Mouse (Mus musculus): ENCODE data around the gene Gipc1. TPM values are rescaled to one million over a fixed set of nuclear protein-coding genes. Genes with fewer than 3 reads are reported as not detected.

Gene Gipc1
- total RNA-seq, 2 experiments from 2014 or later = 52.1 to 59.2 TPM

DNA sequence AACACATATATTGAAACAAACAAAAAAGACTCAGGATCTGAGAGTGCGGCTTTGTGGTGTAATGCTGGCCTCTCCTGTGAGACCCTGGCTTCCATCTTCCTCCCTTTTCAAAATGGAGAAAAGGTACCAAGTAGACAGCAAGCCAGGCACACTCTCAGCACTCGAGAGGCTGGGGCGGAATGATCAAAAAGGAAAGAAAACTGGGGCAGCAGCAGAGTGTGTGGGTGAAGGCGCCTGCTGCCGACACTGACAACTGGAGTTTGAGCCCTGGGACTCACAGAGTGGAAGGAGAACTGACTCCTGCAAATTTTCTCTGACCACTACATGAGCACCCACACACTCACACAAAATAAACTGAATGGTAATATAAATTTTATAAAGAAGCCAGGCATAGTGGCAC lies 22.0 kb downstream of the Gipc1 start:
- DNase-seq (ENCODE audit: low spot score in 2 of 2) = peak in 1 of 2 experiments; percentile 61

DNA sequence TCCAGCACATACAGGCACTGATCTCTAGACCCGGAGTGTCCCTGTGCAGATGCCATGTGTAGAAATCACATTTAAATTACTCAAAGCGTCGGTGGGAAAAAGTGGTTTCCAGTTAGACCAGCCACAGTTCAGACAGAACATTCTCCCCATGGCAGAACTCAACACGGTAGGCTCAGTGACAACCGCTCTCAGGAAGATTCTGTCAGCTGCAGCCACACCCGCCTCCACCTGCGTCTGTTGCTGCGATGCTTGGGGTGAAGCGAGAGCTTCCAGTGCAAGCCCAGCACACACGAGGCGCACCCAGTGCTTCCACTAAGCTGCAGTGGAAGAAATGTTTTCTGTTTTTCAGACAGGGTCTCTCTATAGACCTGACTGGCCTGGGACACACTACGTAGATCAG lies 27.4 kb downstream of the Gipc1 start:
- DNase-seq (ENCODE audit: low spot score in 2 of 2) = peak in 1 of 2 experiments; percentile 56

DNA sequence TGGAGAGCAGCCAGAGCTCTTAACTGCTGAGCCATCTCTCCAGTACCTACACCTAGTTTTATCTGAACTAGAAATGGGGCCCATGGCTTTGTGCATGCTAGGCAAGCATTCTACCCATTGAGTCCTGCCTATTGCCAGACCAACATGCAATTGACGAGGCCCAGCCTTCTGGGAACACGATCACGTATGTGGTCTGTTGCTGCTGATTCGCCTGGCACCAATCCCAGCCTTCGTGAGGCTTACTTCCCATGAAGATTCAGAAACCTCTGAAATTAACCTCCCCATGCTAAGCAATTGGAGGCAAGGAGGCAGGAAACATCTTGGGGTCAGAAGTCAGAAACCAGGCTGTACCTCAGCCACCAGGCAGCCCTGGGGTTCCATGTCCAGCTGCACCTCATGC lies 28.1 kb downstream of the Gipc1 start:
- no peak for DNase-seq (ENCODE audit: low spot score in 2 of 2)

DNA sequence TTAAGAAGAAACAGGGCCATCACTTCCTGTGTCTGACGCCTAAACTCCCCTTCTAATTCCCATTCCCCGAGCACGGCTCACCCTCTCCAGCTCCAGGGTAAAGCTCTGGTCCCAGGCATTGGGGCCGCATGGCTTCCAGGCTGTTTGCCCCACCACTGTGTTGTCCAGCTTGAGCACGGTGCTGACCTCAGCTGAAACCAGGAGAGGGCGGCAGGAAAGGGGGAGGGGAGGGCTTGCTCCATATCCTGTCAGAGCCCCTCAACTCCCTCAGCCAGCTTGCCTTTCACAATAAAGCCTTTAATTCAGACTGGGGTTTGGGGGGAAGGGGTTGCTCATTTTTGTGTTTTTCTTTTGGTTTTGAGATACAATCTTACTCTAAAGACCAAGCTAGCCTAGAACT lies 28.6 kb downstream of the Gipc1 start:
- no peak for DNase-seq (ENCODE audit: low spot score in 2 of 2)

DNA sequence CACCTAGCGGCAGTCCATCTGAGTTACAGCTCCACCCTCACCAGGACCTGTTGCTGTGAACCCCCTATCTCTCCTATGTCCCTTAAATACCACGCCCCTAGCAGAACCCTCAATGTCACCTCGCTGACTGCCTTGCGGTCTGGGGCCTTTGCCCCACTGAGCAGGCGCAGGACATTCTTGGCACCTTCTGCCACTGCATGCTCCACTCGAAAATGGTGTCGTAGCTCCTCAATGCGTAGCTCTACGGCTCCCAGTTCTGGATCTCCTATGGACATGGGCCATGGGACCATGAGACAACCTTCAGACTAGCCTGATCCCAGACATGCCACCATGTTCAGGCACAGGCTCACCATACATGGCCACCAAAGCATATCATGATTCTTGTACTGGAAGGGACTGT lies 32.0 kb downstream of the Gipc1 start:
- DNase-seq (ENCODE audit: low spot score in 2 of 2) = no peak

DNA sequence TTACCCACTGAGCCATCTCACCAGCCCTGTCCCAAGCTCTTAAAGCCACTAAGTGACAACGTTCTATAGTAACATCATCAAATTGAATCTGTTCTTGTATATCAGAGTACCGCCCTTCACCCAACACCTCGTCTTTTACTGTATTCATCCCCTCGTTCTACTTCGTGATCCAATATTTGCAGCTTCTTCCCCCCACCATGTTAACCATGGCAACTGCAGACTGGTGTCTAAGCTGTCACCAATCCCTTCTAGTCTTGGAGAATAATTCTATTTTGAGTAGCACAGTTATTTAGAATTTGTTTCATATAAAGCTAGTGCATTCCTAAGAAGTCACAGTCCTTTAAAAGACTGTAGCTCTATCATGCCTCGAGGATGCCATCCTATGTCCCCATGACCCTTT lies 36.8 kb downstream of the Gipc1 start:
- no peak for DNase-seq (ENCODE audit: low spot score in 2 of 2)

DNA sequence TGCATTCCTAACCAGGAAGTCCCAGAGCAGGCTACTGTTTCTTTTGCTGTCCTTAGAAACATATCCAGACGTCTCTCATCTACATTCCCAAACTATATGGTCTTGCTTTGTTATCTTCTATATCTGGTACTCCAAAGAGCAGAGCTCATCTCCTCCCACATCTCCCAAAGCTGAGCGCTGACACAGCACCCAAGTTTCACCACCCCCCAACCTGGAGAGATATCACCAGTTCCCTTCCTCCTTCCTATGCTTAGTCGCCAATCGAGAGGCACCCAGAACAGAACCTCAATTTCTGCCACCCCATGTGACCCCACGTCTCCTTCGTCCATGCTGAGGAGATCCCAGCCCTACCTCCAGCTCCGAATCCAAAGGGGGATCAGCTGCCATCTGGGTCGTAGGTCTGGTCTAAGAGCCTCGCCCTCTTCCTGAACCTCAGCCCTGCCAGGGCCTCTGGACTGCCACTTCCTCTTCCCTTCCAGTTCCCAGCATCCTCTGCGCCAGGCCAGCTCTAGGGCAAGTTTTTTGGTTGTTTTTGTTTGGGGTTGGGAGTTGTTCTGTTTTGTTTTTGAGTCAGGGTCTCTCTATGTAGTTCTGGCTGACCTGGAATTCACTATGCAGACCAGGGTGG lies 41.2 kb downstream of the Gipc1 start:
- no peak for DNase-seq (ENCODE audit: low spot score in 2 of 2)

DNA sequence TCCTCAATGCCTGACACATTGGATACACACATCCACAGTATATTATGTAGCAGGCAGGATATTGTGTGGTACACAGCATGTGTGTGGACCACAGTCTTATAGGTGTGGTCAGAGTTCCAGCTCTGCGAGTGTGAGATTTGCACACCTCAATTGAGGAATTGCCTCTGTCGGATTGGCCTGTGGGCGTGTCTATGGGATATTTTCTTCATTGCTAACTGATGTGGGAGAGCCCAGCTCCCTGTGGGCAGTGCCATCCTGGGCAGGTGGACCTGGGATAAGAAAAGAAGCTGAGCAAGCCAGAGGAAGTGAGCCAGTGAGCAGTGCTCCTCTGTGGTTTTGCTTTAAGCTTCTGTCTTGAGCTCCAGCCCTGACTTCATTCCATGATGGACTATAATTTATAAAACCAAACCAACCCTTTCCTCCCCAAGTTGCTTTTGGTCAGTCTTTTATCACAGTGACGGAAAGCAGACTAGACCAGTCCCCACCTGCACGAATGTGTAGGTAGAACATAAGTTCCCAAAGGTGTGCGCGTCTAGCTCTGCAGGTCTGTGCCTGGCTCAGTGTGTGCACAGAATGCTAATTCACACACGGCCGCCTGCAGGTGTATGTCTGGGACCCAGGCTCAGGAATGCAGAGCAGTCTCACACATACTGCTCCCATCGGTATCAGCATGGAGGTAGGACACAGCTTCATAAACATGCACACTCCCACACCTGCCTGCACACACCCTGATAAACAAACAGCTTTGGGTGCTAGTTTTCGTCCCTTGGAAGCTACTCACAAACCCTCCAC lies 42.1 kb downstream of the Gipc1 start:
- DNase-seq (ENCODE audit: low spot score in 2 of 2) = no peak

DNA sequence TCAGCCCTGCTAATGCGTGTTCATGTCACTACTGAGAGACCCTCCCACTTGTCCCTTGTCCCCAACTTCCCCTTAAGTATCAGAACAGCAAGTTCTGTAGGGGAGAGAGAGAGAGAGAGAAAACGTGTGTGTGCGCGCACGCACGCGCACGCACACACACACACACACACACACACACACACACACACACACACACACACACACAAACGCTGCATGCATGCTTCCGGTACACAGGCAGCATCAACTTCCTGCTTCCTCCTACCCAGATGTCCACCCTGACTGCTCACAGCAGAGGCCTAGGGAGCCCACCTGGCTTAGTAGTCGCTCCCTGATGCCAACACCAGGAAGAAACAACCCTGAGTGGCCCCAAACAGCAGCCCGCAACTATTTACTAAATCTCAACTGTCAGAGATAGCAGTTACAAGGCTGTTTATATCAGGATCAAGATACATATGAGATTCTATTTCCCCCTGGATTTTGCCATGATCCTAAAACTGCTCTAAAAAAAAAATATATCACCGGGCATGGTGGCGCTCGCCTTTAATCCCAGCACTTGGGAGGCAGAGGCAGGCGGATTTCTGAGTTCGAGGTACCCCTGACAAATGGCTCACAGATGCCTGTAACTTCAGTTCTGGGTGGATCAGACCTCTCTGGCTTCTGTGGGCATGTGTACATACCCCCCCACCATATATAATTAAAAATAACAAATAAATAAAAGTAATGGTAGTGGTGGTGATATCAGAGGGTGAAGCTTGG lies 43.1 kb downstream of the Gipc1 start:
- DNase-seq (ENCODE audit: low spot score in 2 of 2) = no peak

DNA sequence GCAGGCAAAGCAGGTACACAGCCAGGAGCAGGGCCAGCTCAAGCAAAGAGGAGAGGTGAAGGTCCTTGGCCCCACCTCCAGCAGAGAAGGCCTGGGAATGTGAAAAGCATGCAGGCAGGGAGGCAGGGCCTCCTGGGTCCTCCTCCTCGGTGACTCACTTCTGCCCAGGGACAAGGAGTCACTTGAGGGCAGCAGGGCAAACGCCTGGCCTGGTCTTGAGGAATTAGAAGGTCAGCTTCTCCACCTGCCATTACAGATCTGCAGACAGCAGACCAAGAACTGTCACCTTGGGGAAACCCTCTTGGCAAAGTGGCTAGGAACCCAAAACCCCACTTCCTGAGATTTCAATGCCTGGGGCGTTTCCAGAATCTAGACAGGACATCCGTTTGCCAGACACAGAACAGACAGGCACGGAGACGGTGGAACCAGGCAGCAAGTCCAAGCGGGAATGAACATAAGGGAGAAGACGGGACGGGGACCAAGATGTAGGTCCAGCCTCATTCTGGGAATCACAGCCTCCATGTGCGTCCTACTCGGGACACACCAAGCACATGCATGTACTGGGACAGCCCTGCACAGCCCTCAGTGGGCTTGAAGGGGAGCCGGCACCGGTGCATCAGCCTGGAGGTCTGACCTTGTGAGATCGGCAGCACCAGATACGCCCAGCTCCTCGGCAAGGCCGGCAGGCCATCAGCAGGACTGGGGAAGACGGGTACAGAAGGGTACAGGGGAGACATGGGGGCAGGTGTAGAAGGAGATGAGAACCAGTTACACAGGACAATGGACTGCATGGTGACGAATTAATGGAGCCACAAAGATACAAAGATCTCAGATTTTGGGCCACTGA lies 45.1 kb downstream of the Gipc1 start:
- no peak for DNase-seq (ENCODE audit: low spot score in 2 of 2)

DNA sequence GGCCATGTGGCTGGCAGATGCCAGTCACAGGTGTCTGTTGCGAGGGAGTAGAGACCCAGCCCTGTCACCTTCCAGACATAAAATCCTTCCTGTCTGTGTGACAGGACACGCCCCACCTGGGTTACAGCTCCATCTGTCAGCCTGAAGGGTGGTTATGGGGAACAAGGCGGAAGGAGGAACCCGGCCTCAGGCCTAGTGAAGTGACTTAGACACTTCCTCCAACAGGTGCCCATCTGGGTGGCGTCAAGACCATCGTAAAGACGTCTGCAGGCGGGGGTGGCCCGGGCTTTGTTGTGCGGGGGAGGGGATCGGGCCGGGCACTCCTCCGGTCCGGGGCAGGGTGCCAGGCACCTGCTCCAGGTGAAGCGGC lies 45.8 kb downstream of the Gipc1 start:
- no peak for DNase-seq (ENCODE audit: low spot score in 2 of 2)

DNA sequence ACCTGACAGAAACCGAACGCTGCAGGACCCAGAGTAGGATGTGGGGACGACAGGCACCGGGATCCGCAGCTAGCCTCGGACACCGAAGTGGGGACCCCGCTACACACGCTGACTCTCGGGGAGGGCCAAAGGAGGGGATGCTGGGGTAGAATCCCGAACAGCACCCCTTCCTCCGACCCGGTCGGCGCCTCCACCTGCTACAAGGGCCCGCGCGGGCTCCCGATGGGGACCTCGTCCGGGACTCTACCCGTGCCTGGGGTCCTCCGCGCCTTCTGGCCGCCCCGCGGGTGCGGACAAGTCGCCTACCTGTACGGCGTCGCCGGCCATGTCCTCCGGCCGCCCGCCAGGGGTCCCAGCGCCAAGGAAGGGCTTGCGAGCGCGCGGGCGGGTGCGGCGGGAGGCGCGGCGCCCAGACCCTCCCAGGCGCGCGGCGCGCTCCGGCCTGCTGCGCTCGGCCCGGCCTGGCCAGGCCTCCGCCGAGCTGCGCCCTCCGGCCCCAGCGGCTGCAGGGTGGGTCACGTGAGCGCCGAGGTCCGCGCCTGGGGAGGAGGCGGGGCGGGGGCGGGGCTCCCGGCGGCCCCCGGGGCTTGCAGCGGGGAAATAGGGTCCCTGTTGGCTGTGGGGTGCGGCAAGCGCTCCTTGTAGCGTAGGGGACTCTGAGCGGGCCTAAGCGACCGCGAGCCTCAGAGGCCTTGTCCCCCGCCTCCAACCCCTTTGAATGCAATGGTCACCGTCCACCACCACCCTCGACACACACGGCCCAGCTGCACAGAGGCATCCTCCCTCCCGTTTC lies 46.4 kb downstream of the Gipc1 start, which contains the start of gene Pkn1:
TSS of gene Pkn1 (minus strand) at position 519 of the 793 bp plus-strand sequence.
- DNase-seq (ENCODE audit: low spot score in 2 of 2) = peak in 1 of 2 experiments; percentile 58

DNA sequence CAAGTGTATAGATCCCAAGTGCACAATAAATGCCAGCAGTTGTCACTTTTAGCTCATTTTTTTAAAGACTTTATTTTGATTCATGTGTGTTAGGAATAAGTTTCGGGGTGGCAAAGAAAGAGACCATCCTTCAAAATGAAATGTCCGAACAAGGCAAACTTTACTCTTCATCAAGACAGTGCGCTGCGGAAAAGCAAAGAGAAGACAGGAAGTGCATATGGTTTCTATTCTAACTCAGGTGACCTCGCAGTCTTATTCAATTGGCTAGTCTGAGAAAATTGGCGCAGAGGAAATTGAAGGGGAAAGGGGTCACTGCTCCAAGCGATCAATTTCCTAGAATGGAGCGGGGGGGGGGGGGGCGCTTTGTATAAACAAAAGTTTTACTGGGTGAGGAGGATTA lies 47.1 kb downstream of the Gipc1 start:
- no peak for DNase-seq (ENCODE audit: low spot score in 2 of 2)

DNA sequence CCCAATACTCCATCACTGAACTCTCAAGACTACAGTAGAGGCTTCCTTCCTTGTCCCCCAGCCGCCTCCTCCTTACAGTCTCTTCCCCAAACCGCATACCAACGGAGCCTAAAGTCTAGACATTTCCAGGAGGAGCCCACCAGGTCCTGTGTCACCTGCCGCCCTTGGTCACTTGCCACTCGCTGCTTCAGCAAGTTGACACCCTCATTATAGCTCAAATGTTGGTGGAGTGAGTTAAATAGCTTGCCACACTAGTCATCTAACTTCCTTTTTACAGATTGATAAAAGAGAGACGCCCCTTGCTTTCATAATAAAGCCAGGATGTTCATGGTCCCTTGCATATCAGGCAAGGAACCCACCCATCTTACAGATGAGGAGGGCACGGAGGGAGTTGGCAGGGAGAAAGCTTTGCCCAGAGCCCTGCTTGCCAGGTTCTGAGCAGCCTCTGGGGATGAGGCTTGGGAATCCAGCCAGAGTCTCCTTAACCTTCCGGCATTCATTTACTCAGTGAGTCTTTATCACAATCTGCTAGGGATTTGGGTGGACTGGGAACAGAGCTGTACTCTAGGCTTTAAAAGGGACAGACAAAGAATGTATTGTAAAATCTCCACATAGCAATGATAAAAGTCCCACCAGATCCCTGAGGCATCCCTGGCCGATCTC lies 48.1 kb downstream of the Gipc1 start:
- no peak for DNase-seq (ENCODE audit: low spot score in 2 of 2)

DNA sequence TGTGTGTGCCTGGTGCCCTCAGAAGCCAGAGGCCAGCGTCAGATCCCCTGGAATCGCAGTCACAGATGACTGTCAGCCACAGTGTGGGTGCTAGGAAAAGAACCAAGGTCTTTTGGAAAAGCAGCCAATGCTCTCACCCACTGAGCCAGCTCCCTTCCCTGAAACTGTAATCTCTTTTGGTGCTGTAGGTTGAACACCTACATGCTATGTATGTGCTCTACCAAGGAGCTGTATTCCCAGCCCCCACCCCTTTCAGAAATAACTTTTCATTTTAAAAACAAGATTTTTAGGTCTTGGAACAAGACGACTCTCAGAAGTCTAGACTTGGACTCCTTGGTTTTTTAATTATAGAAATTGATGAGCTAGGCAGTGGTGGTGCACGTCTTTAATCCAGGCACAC lies 50.9 kb downstream of the Gipc1 start:
- DNase-seq (ENCODE audit: low spot score in 2 of 2) = no peak

DNA sequence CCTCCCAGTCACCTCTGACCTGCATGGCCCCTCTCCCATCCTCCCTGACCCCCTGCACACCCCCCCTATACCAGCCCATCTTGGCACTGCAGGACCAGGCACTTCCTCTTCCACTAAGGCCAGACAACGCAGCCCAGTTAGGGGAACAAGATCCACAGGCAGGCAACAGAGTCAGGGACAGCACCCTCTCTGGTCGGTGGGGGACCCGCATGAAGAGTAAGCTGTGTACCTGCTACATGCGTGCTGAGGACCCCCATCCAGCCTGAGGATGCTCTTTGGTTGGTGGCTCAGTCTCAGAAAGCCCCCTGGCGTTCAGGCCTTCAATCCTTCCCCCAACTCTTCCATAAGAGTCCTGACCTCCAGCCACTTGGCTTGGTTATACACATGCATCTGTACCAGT lies 53.9 kb downstream of the Gipc1 start:
- no peak for DNase-seq (ENCODE audit: low spot score in 2 of 2)

DNA sequence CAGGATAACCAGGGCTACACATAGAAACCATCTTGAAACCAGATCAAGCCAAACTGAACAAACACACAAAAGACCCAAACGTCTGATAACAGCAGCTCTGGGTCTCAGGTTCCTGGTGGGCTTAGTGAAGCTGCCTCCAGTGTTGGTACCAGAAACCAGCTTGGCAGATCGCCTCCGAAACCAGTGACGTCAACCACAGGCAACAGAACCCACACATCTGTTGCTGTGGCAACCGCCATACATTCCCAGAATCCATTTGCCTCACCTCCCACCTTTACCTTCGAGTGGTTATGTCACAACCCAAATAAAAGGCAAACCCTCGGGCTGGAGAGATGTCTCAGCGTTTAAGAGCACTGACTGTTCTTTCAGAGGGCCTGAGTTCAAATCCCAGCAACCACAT lies 55.1 kb downstream of the Gipc1 start:
- DNase-seq (ENCODE audit: low spot score in 2 of 2) = no peak
